Mouse (Mus musculus) gastrocnemius, adult 2 months (tissue): ENCODE measurements at regions not wholly inside any gene's neighbourhood (a gene's known extent, or its start where the extent isn't known, plus 50 kb on each side); places are given as distances from the start of the nearest gene placed in this dataset.

Experiments used
- DNase-seq: peaks from one replicate; pipeline ENCODE4 v3.0.0; 2022
- H3K27ac ChIP-seq: fragments of 200-600 bp; 2 replicates; pipeline ENCODE4 v1.8.1; 2022; ENCODE audit warnings: mild to moderate bottlenecking
- H3K4me3 ChIP-seq: fragments of 200-600 bp; 2 replicates; pipeline ENCODE4 v1.8.1; 2022; ENCODE audit warnings: mild to moderate bottlenecking, moderate library complexity
- CTCF ChIP-seq: fragments of 200-600 bp; IDR thresholded peaks from 2 replicates; pipeline ENCODE4 v1.8.1; 2022; ENCODE audit warnings: antibody characterized with exemption, mild to moderate bottlenecking, moderate library complexity
- intact Hi-C: fragments of 180-260 bp; cut with DNase I; formaldehyde crosslinking; loops from one replicate; pipeline ENCODE4 v1.15.1; 2025

DNA sequence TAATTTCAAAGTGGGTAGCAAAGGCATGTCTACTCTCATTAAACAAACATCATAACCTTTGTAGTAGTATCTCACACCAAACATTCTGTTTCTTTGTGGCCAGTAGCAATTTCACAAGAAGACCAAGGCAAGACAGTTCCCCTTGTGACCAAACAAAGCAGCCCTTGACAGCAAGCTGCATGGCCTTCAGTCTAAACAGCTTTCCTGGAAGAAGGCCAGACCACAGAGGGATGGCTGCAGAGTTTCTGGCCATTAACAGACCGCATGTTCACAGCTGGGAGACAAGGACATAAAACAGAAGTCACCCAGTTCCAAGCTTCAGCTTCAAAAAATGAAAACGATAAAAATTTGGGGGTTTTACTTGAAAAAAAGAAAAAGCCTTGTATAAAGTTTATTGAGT, 1040.0 kb downstream of the Slc16a7 start:
- peak; percentile 18 for DNase-seq
- intact Hi-C loops = no loop called here
- no peak overlapping the region for H3K4me3 ChIP-seq
- no peak for TF ChIP-seq CTCF
- H3K27ac ChIP-seq = no peak overlapping the region

DNA sequence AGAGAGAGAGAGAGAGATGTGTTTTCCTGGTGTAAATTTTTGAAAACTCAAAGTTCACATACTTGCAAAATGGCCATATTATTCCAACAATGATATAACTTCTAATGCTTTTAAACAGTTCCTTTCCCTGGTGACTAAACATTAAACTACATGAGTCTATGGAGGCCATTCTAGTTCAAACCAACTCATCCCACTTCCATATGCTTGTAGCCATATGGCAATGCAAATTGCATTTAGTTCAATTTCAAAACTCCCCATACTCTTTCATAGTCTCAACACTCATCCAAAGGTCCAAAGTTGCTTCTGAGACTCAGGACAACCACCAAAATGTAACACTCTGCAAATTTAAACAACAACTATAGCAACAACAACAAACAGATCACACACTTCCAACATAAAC, 1026.5 kb downstream of the Slc16a7 start:
- H3K4me3 ChIP-seq = no peak overlapping the region
- TF ChIP-seq CTCF = no peak
- H3K27ac ChIP-seq = no peak overlapping the region
- no peak for DNase-seq
- intact Hi-C loops = no loop called here

DNA sequence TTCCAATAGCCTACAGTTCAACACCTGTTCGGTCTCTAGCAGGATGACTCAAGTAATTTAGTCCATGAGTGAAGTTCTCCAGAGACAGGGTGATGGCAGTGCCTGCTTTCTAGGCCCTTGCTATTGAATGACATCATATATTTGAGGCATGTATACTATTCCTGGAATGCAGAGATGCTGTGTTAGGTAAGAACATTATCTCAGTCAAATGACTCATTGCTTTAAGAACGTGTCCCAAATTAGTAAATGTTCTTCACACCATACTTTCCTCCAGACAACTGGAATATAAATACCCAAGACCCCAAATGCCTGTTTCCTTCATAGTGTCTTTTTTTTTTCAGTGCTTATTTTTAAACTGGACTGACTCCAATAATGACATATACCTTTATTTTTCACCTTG, 1018.3 kb downstream of the Slc16a7 start:
- Histone ChIP-seq H3K4me3 (no peak overlapping the region), H3K27ac (no peak overlapping the region)
- no peak for DNase-seq
- TF ChIP-seq CTCF = no peak
- intact Hi-C loops = no loop called here

DNA sequence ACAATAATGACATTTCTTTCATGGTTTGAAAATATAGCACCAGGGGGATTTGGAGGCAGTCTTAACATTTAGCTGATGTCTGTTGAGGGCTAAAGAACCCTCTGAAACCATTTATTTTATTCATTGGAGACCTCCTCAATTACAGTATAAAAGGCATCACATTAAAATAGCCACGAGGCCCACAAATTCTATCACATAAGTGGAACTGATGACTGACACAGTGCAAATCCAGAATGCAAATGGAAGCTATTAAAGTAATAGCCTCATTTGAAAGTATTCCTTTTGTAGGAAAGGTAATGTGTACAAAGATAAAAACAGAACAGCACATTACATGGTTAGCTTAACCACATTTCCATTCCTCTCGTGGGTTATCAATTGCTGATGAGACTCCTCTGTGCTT, 986.6 kb downstream of the Slc16a7 start:
- no peak for TF ChIP-seq CTCF
- no peak for DNase-seq
- intact Hi-C loops = no loop called here
- no peak overlapping the region for H3K4me3 ChIP-seq
- no peak overlapping the region for H3K27ac ChIP-seq

DNA sequence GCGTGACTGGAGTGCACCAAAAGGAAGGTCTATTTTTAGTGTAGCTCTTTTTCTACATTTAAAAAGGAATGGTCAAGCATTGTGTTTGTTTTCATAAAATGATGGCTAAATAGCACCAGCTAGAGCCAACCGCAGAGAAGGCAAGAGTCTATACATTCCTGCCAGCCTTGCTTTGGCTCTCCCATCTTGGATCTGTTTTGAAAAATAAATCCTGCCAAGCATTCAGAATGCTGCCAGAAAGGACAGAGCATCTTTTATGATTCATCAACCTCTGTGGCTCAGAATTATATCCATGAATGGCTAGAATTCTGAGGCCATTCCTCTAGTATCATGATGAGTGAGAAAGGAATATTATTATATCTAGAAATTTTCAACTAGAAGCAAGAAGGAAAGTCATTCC, 979.6 kb downstream of the Slc16a7 start:
- H3K27ac ChIP-seq = no peak overlapping the region
- intact Hi-C loops = no loop called here
- TF ChIP-seq CTCF = no peak
- no peak overlapping the region for H3K4me3 ChIP-seq
- no peak for DNase-seq

DNA sequence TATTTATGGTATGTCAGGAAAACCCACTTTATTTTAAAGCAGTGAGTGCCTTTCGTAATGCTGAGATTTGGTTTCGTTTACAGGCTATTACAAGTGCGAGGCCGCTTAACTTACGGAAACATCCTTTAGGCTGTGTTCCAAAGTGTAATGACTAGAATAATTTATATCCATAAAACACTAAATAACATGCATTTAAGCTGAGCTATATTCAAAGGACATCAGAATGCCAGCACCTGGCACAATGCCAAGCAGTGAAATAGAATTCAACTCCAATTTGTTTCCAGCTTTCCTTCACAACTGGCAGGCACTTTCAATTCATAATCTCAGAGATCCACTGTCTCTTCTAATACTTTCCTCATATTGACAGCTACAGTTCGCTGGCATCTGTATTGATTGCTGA, 972.7 kb downstream of the Slc16a7 start:
- Histone ChIP-seq H3K27ac (no peak overlapping the region), H3K4me3 (no peak overlapping the region)
- TF ChIP-seq CTCF = no peak
- intact Hi-C loops = no loop called here
- DNase-seq = no peak

DNA sequence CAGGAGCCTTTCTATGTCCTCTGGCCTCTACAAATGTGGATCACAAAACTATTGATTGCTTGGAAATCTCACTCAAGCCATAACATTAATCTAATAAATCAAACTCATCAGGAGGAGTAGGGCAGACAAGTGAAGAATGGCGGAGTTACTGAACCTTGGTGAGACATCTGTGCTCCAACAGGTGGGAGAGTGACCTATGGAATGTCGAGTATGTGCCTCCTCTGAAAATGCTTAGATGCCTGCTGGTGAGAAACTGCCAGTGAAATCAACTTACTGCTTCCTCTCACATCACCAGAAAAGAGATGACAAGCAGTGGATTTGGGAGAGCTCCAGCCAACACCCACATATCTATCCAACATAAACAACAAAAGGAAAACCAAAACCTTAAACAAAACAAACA, 965.8 kb downstream of the Slc16a7 start:
- intact Hi-C loops = no loop called here
- no peak for DNase-seq
- H3K4me3 ChIP-seq = no peak overlapping the region
- TF ChIP-seq CTCF = no peak
- no peak overlapping the region for H3K27ac ChIP-seq
